Mouse (Mus musculus): Measurements from ENCODE around the gene Erc2. TPM values are rescaled to one million over a fixed set of nuclear protein-coding genes. Genes with fewer than 3 reads are reported as not detected.

Gene Erc2
- polyA plus RNA-seq, 1 experiment from 2014 or later, result 8.1 TPM

DNA sequence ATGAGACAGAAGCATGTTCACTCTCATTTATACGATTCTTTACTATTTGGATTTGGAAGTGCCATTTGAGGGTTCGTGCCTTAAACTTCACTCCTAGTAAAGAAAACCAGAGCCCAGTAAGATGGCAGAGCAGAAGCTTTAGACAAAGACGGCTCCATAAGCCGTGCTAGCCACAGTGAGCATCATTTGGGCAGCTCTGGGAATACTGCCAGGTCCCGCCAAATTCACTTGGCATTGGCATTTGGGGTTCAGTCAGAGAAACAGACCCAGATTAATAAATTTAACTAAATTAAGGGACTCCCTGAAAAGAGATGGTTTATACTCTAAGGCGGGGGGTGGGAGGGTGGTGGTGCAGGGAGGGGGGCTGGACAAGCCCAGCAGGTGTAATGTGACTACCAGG, 401.0 kb downstream of the Erc2 start:
- Histone ChIP-seq H3K4me1 (replicated peaks) (no peaks in the 10 kb centered on the region), H3K4me2 (no peak overlapping the region), H3K9ac (replicated peaks) (no peak overlapping the region), H3K27ac (no peak overlapping the region), H3K9me3 (no peaks in the 10 kb centered on the region), H3K36me3 (no peaks in the 10 kb centered on the region), H3K4me3 (replicated peaks) (no peak overlapping the region), H3K27me3 (no peaks in the 10 kb centered on the region)
- 87% methylated on average over 6 of the region's 6 CpGs for WGBS
- no peak for ATAC-seq (ENCODE audit: insufficient number of reproducible peaks, insufficient read depth, low FRiP score, low TSS enrichment, low read depth)

DNA sequence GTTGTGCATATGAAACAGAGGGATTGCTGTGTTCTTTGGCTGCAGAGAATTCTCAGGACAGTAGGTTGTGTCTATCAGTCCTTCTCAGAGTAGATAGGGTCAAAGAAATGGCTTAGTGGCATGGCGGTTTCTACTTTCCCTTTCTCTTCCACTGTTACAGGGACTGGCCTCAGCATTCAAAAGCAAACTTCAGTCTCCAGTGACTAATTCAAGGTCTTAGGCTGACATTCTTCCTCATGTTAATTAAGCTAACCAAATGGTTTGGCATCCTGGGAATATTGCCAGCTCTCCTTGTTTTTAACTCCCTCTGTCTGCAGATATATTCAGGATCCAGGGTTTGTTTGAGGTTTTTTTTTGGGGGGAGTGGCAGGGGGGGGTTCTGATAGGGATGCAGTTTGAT, 408.6 kb downstream of the Erc2 start:
- Histone ChIP-seq H3K9me3 (no peaks in the 10 kb centered on the region), H3K4me1 (replicated peaks) (no peaks in the 10 kb centered on the region), H3K9ac (replicated peaks) (no peak overlapping the region), H3K4me3 (replicated peaks) (no peak overlapping the region), H3K4me2 (no peak overlapping the region), H3K27ac (no peak overlapping the region), H3K27me3 (no peaks in the 10 kb centered on the region), H3K36me3 (no peaks in the 10 kb centered on the region)
- 70% methylated on average over 1 of the region's 1 CpGs for WGBS
- no peak for ATAC-seq (ENCODE audit: insufficient number of reproducible peaks, insufficient read depth, low FRiP score, low TSS enrichment, low read depth)

GRCm38 (mm10) chr14:28035013-28035412, 412.8 kb downstream of the Erc2 start:
- H3K27ac ChIP-seq, result no peak overlapping the region
- H3K27me3 ChIP-seq, result no peaks in the 10 kb centered on the region
- H3K4me3 ChIP-seq (replicated peaks), result no peak overlapping the region
- whole genome bisulfite sequencing, result 74% methylated on average over 2 of the region's 2 CpGs
- H3K4me1 ChIP-seq (replicated peaks), result no peaks in the 10 kb centered on the region
- H3K9ac ChIP-seq (replicated peaks), result no peak overlapping the region
- H3K36me3 ChIP-seq, result no peaks in the 10 kb centered on the region
- no peaks in the 10 kb centered on the region for H3K9me3 ChIP-seq
- no peak overlapping the region for H3K4me2 ChIP-seq
- no peak for ATAC-seq (ENCODE audit: insufficient number of reproducible peaks, insufficient read depth, low FRiP score, low TSS enrichment, low read depth)

DNA sequence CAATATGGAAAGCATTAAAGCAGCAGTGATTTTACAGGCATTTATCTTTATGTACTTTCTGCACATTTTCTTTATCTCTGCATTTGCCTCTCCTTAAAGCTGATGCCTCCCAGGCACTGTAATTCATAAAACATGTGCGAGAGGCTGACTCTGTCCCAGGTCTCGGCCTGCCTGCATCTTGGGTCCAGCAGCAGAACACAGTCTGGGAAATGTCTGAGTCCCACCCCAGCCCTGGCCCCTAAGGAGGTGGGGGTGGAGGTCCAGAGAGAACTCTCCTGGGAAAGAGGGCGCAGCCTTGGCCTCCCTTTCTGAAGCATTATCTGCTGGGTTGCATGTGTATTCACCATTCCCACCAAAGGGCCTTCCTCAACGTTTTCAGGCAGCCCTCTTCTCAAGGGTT, 420.9 kb downstream of the Erc2 start:
- H3K4me2 ChIP-seq, result no peak overlapping the region
- WGBS, result 39% methylated on average over 4 of the region's 4 CpGs
- H3K27ac ChIP-seq, result peak overlapping the region; percentile 70; the same call in 1 of the 2 replicates
- ATAC-seq (ENCODE audit: insufficient number of reproducible peaks, insufficient read depth, low FRiP score, low TSS enrichment, low read depth), result no peak
- no peaks in the 10 kb centered on the region for H3K27me3 ChIP-seq
- H3K9ac ChIP-seq (replicated peaks), result no peak overlapping the region
- H3K36me3 ChIP-seq, result no peaks in the 10 kb centered on the region
- peaks cover 15% of the 10 kb centered on the region for H3K4me1 ChIP-seq (replicated peaks)
- H3K9me3 ChIP-seq, result no peaks in the 10 kb centered on the region
- H3K4me3 ChIP-seq (replicated peaks), result no peak overlapping the region

DNA sequence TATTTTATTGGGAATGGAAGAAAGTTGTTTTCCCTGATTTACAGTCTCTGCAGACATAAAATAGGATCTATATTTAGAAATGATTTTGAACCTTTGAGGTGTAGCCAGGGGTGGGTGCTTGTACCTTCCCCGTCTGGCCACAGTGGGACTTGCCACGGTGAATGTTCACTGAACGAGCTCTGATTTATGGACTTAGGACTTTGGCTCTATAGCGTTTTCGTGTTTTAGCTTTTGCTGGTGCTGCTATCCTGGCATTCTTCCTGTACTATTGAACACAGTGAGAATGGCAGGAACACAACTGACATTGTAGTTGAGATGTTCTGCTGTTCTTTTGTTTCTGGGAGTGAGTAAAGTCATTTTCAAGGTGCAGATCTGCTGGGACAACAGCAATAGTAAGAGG, 429.4 kb downstream of the Erc2 start:
- no peak overlapping the region for H3K27ac ChIP-seq
- ATAC-seq (ENCODE audit: insufficient number of reproducible peaks, insufficient read depth, low FRiP score, low TSS enrichment, low read depth), result no peak
- H3K4me3 ChIP-seq (replicated peaks), result no peak overlapping the region
- no peaks in the 10 kb centered on the region for H3K9me3 ChIP-seq
- peaks cover 13% of the 10 kb centered on the region; the same call in 1 of the 2 replicates for H3K4me1 ChIP-seq (replicated peaks)
- no peaks in the 10 kb centered on the region for H3K36me3 ChIP-seq
- 70% methylated on average over 5 of the region's 5 CpGs for WGBS
- H3K9ac ChIP-seq (replicated peaks), result no peak overlapping the region
- no peak overlapping the region for H3K4me2 ChIP-seq
- peaks cover 13% of the 10 kb centered on the region for H3K27me3 ChIP-seq

GRCm38 (mm10) chr14:28057159-28057884, 435.1 kb downstream of the Erc2 start:
- H3K4me3 ChIP-seq (replicated peaks), result no peak overlapping the region
- ATAC-seq (ENCODE audit: insufficient number of reproducible peaks, insufficient read depth, low FRiP score, low TSS enrichment, low read depth), result no peak
- H3K4me2 ChIP-seq, result no peak overlapping the region
- no peaks in the 10 kb centered on the region for H3K9me3 ChIP-seq
- H3K36me3 ChIP-seq, result no peaks in the 10 kb centered on the region
- no peak overlapping the region for H3K27ac ChIP-seq
- peaks cover 39% of the 10 kb centered on the region for H3K27me3 ChIP-seq
- H3K4me1 ChIP-seq (replicated peaks), result peaks cover 18% of the 10 kb centered on the region
- no peak overlapping the region for H3K9ac ChIP-seq (replicated peaks)
- 58% methylated on average over 11 of the region's 11 CpGs for WGBS

DNA sequence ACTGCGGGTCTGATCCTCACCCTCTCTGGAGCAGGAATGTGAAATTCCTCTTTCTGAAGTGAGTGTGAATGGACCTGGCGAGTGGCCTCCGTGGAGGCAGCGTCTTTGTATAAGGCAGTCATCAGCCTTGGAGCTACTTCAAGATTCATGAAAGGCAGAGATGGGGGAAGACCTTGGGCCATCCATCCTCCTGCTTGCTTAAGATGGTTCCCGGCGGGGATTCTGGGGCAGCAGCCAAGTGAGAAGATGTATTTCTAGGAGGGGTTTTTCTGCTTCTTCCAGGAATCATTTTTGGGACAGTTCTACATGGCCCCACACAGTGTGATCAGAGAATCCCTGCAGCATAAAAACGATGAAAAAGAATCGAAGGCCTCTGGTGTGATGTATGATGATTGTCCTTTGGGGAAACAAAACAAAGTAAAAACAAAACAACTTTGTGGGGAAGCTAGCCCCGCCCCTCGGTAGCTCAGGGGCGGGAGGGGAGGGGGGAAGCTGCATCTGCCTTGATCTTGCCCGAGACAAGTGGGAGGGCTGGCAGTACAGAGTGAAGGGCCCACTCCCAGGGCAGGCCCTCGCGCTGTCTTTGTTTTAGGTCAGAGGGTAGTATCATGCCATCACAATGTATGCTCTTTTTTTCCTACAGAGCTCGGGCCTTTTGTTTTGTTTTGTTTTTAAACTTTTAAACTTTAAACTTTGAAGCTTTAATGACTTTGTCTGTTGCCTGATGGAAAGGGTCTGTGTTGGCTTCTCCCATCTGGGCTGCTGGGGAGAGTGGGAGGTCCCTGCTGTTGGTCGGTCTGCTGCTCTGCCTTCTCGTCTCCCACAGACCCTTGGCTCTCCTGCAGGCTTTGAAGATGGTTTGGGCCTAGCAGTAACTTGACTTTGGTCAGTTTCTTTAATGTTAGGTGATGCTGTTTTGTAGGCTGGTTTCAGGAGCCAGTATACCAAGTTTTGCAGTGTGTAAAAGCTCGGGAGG, 435.9 kb downstream of the Erc2 start:
- Histone ChIP-seq H3K27me3 (peaks cover 43% of the 10 kb centered on the region), H3K4me3 (replicated peaks) (no peak overlapping the region), H3K9me3 (no peaks in the 10 kb centered on the region), H3K4me2 (no peak overlapping the region), H3K27ac (no peak overlapping the region), H3K36me3 (no peaks in the 10 kb centered on the region), H3K9ac (replicated peaks) (no peak overlapping the region), H3K4me1 (replicated peaks) (peaks cover 21% of the 10 kb centered on the region)
- WGBS, result 21% methylated on average over 18 of the region's 18 CpGs
- ATAC-seq (ENCODE audit: insufficient number of reproducible peaks, insufficient read depth, low FRiP score, low TSS enrichment, low read depth), result no peak

GRCm38 (mm10) chr14:28060891-28061290, 438.7 kb downstream of the Erc2 start:
- Histone ChIP-seq H3K27ac (no peak overlapping the region), H3K4me2 (no peak overlapping the region), H3K9ac (replicated peaks) (no peak overlapping the region), H3K36me3 (no peaks in the 10 kb centered on the region), H3K27me3 (peaks cover 56% of the 10 kb centered on the region), H3K4me3 (replicated peaks) (no peak overlapping the region), H3K9me3 (no peaks in the 10 kb centered on the region), H3K4me1 (replicated peaks) (peaks cover 21% of the 10 kb centered on the region)
- WGBS, result 84% methylated on average over 4 of the region's 4 CpGs
- no peak for ATAC-seq (ENCODE audit: insufficient number of reproducible peaks, insufficient read depth, low FRiP score, low TSS enrichment, low read depth)

DNA sequence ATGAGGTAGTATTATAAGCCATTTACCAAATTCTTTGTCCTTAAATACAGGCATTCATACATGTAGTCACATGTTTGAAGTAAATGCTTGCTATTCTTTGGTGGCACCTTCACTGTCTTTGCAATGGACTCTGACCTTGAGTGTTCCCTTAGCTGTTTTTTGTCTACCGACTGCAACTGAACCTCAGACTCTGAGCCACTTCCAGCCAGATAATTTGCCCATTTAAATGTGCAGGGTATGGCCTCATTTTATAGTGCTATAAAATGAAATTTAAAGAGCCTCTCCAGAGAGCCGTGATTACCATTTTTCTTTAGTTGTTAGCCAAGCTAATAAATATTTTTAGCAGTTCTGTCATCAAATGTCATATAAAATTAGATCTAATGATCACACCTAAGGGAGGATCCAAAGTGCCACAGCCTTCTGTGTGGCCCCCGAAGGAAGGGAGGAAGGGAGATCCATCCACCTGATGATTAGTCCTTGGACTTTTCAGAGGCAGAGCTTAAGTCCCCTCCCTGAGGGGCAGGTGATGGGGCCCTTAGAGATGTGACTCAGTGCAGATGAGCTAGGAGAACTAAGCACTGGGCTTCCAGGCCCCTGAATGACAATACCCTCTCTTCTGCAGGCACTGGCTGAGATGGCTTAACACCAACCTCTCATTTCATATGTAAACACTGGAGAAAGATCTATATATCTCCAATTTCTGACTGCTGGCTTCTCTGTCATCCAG, 439.6 kb downstream of the Erc2 start:
- ATAC-seq (ENCODE audit: insufficient number of reproducible peaks, insufficient read depth, low FRiP score, low TSS enrichment, low read depth), result no peak
- H3K4me3 ChIP-seq (replicated peaks), result no peak overlapping the region
- H3K27me3 ChIP-seq, result peaks cover 47% of the 10 kb centered on the region

DNA sequence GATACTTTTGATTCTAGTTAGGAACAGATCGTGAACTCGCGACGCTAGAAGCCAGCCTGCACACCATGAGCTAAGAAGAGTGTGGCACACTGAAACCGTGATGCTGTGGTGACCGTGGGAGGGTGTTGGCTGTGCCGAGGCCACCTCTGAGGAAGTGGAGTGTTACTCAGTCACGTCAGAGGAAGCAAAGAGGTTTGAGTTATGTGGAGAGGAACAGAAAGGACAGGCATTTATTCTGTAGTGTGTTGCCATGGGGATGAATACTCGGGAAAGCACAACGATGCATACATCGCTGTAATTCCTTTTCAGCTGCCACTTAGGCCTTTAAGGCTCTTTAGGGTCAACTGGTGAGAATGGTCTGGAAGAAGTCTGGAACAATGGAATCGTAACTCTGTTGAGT, 445.8 kb downstream of the Erc2 start:
- H3K27me3 ChIP-seq, result peaks cover 14% of the 10 kb centered on the region
- H3K4me2 ChIP-seq, result no peak overlapping the region
- H3K9me3 ChIP-seq, result no peaks in the 10 kb centered on the region
- H3K4me3 ChIP-seq (replicated peaks), result no peak overlapping the region
- ATAC-seq (ENCODE audit: insufficient number of reproducible peaks, insufficient read depth, low FRiP score, low TSS enrichment, low read depth), result no peak
- no peak overlapping the region for H3K9ac ChIP-seq (replicated peaks)
- WGBS, result 83% methylated on average over 12 of the region's 12 CpGs
- H3K27ac ChIP-seq, result no peak overlapping the region
- H3K36me3 ChIP-seq, result no peaks in the 10 kb centered on the region
- peaks cover 8% of the 10 kb centered on the region; the same call in 1 of the 2 replicates for H3K4me1 ChIP-seq (replicated peaks)

More for the DNA sequence above, 439.6 kb downstream of the Erc2 start:
- Histone ChIP-seq H3K9ac (replicated peaks) (no peak overlapping the region), H3K27ac (no peak overlapping the region), H3K4me1 (replicated peaks) (peaks cover 21% of the 10 kb centered on the region), H3K4me2 (no peak overlapping the region), H3K9me3 (no peaks in the 10 kb centered on the region), H3K36me3 (no peaks in the 10 kb centered on the region)
- 17% methylated on average over 3 of the region's 3 CpGs for WGBS

GRCm38 (mm10) chr14:28069826-28070225, 447.6 kb downstream of the Erc2 start:
- H3K4me1 ChIP-seq (replicated peaks), result peaks cover 15% of the 10 kb centered on the region
- H3K27me3 ChIP-seq, result peaks cover 4% of the 10 kb centered on the region
- no peaks in the 10 kb centered on the region for H3K9me3 ChIP-seq
- H3K9ac ChIP-seq (replicated peaks), result no peak overlapping the region
- no peak for ATAC-seq (ENCODE audit: insufficient number of reproducible peaks, insufficient read depth, low FRiP score, low TSS enrichment, low read depth)
- H3K27ac ChIP-seq, result no peak overlapping the region
- no peak overlapping the region for H3K4me2 ChIP-seq
- no peaks in the 10 kb centered on the region for H3K36me3 ChIP-seq
- 69% methylated on average over 2 of the region's 2 CpGs for WGBS
- no peak overlapping the region for H3K4me3 ChIP-seq (replicated peaks)
